Mouse (Mus musculus): ENCODE measurements at regions not wholly inside any gene's neighbourhood (a gene's known extent, or its start where the extent isn't known, plus 50 kb on each side); places are given as distances from the start of the nearest gene placed in this dataset.

GRCm38 (mm10) chr3:60768996-60769395 is 233.6 kb upstream of the P2ry1 start:
- no peak for TF ChIP-seq GATA1 (IDR thresholded peaks at IDR 0.05; ENCODE audit: borderline replicate concordance, low read length)
- TF ChIP-seq FLI1 (IDR thresholded peaks at IDR 0.05; ENCODE audit: low read length), result no peak

Data from megakaryocyte, embryonic 14.5 days (primary cell).